Comparison of ENCODE assay signal across 17 mouse cellular contexts in the genomic region with DNA sequence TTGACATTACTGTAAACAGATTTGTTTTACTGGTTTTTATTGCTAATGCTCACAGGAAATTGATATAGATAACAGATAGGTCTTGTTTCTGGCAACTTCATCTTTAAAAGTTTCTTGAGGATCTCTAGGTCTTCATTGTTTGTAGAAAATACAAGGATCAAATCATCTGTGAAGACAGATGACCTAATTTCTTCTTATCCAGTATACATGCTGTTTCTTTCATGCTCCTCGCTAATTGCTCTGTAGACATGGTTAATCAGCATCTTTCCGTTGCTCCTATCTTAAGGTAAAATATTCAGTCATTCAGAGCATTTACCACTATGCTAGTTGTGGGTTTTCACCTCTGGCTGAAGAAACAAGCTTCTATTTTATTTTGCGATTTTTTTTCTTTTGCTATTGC.
A peak's percentile ranks its signal among the peaks of the same experiment; 100 is the strongest.
DNase-seq lines count a peak whose midpoint lies in the region; ATAC-seq and TF ChIP-seq lines count a peak whose summit lies in the region.
"Had no signal": no experiment of that assay in that cellular context is flagged by ENCODE, and none has a peak within 500 bp of the region (broad histone marks: within the 10 kb centered on the region; RNA-seq: fewer than 3 reads in every experiment).

No protein-coding gene starts in this region.

- no peak for ATAC-seq in frontal cortex, adult (ENCODE audit: low TSS enrichment)
- ATAC-seq: activated CD4-positive, CD25-positive, alpha-beta regulatory T cell, adult 4 months; CD4-positive, CD25-positive, alpha-beta regulatory T cell, adult 4 months; Patski had no signal

- no peak overlapping the region for H3K27ac ChIP-seq in layer of hippocampus, adult 2 months

- DNase-seq in retina, embryonic 14.5 days (ENCODE audit: low spot score) = peak; percentile 65
- peak; percentile 81 for DNase-seq in retina, postnatal 1 day
- DNase-seq in layer of hippocampus, adult 2 months (ENCODE audit: low spot score in 2 of 2) = no peak
- DNase-seq: adrenal gland, adult 2 months; adrenal gland, adult 8-10 months; adrenal gland, postnatal 10 days; adrenal gland, postnatal 14 days; adrenal gland, postnatal 25 days; adrenal gland, postnatal 36 days; B cell, adult 2 months; cerebellum, adult 11 months; cerebellum, adult 11-12 months; cerebellum, adult 18-20 months had no signal

- H3K4me3 ChIP-seq in layer of hippocampus, adult 2 months = no peak overlapping the region

- TF ChIP-seq CTCF in layer of hippocampus, adult 2 months (conservative IDR thresholded peaks at IDR 0.05) = no peak

Comparison
In these comparisons a context has a peak if more than half of its experiments do, and no peak if none do; other contexts are left out.
1. DNase-seq: peak in retina, embryonic 14.5 days (single experiment) and retina, postnatal 1 day (single experiment); none in layer of hippocampus, adult 2 months (0 of 2).